Mouse (Mus musculus) forebrain, embryonic 13.5 days (tissue): ENCODE data around the gene Ccdc57. TPM values are rescaled to one million over a fixed set of nuclear protein-coding genes. Genes with fewer than 3 reads are reported as not detected.

Experiments used
- ATAC-seq: fragments of 200-750 bp; cut with Nextera tagmentation; 2 replicates; pipeline ENCODE4 v1.8.0; 2017
- H3K27ac ChIP-seq: fragments of 300-500 bp; sonication (generic); 2 replicates; pipeline ENCODE4 v1.5.1; 2015; ENCODE audit warnings: inconsistent platforms, mild to moderate bottlenecking, moderate library complexity
- H3K27me3 ChIP-seq: fragments of 300-500 bp; sonication (generic); 2 replicates; pipeline ENCODE4 v1.6.1; 2015; ENCODE audit warnings: mild to moderate bottlenecking, inconsistent platforms
- H3K36me3 ChIP-seq: fragments of 300-500 bp; sonication (generic); 2 replicates; pipeline ENCODE4 v1.6.1; 2015; ENCODE audit warnings: mild to moderate bottlenecking, inconsistent platforms; ENCODE audit not compliant: poor library complexity, severe bottlenecking
- H3K4me1 ChIP-seq: fragments of 300-500 bp; sonication (generic); 2 replicates; pipeline ENCODE4 v1.6.1; 2015; ENCODE audit warnings: inconsistent platforms
- H3K4me2 ChIP-seq: fragments of 300-500 bp; sonication (generic); 2 replicates; pipeline ENCODE4 v1.6.1; 2015; ENCODE audit warnings: inconsistent platforms, mild to moderate bottlenecking, moderate library complexity
- H3K4me3 ChIP-seq: fragments of 300-500 bp; sonication (generic); 2 replicates; pipeline ENCODE4 v1.5.1; 2015; ENCODE audit warnings: mild to moderate bottlenecking, inconsistent platforms
- H3K9ac ChIP-seq: fragments of 300-500 bp; sonication (generic); 2 replicates; pipeline ENCODE4 v1.6.1; 2015; ENCODE audit warnings: mild to moderate bottlenecking, inconsistent platforms
- H3K9me3 ChIP-seq: fragments of 300-500 bp; sonication (generic); replicated peaks from 2 replicates; pipeline ENCODE4 v1.6.1; 2016; ENCODE audit warnings: inconsistent platforms
- WGBS: fragments of 180-500 bp; shearing (Covaris S2); methylation state at CpG from one replicate; pipeline ENCODE4 v1.1.7; 2015; 5-methylcytosine and 5-hydroxymethylcytosine counted together
- polyA plus RNA-seq: library from polyadenylated mRNA; unstranded; fragments of >200 nt; fragmentation: Nextera tagmentation; extraction: Ambion mirVana; gene quantifications from 2 replicates; pipeline ENCODE4 v1.2.1, GENCODE M21; 2015

Gene Ccdc57
- polyA plus RNA-seq, 1 experiment from 2014 or later, result 5.6 TPM

DNA sequence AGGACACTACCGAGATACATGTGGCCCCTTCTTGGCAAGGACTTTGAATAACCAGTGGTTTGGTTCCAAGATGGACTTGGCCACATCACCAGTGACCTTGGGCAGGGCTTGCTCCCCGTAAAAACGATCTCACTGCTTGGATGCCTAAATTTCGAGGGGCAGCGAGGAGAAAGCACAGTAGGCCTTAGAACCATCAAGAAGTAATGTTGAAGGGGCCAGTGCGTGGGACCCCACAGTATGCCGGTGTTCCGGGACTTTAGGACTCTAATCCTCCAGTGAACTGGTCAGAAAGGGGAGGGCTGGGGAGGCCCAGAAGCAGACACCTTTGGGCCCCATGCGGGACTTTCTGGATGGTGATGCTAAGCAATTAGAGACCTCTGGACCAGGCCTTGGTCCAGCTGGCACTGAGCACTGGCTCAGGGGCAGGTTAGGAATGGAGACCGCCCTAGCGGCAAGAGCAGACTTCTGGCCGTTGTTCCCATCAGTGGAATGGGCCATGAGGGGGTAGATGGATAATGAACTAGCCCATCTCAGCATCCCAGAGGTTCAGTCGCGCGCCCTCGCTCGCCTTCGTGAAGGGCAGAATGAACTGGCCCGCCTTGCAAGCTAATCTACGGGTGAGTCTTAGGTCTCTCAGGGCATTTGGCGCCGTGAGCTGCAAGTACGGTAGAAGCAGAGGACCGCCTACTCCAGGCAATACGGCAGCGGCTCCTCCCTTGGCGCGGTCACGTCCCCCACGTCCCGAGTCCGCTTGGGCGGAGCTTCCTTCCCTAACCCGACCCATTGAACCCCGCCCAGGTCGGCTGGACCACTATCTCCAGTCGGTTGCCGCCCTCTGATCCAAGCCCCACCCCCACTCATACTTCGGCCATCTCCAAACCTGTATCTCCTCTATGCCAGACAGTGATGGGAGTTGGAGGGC is 17.9 kb upstream of the Ccdc57 start:
- Histone ChIP-seq H3K27ac (peak overlapping the region; percentile 44), H3K4me1 (peaks cover 39% of the 10 kb centered on the region), H3K36me3 (peaks cover 8% of the 10 kb centered on the region), H3K4me3 (peak overlapping the region; percentile 49), H3K9ac (peak overlapping the region; percentile 58), H3K9me3 (no peaks in the 10 kb centered on the region), H3K4me2 (peak overlapping the region; percentile 70), H3K27me3 (peaks cover 34% of the 10 kb centered on the region)
- peak; percentile 84 for ATAC-seq
- WGBS, result under 1% methylated on average over 39 of the region's 39 CpGs

DNA sequence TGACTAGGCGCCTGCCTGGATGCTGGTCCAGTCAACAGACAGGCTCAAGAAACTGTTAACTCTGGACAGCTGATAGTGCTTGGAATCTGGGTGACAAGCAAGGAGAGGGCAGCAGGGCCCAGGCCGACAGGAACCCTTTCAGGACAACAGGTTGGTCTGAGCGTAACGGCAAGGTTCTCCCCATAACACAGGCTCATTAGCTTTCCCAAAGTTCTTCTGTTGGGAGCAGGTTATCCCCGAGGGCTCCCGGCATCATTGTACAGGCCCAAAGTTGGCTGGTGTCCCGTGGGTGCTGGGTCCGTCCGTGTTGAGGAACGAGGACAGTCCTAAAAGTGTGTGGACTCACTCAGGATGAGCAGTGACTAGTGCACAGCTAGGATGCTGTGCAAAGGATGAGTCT is 17.2 kb upstream of the Ccdc57 start:
- no peak overlapping the region for H3K9ac ChIP-seq
- H3K4me3 ChIP-seq, result peak overlapping the region; percentile 49
- H3K27ac ChIP-seq, result no peak overlapping the region
- peaks cover 34% of the 10 kb centered on the region for H3K27me3 ChIP-seq
- peaks cover 39% of the 10 kb centered on the region for H3K4me1 ChIP-seq
- peak overlapping the region; percentile 70 for H3K4me2 ChIP-seq
- no peak for ATAC-seq
- no peaks in the 10 kb centered on the region for H3K9me3 ChIP-seq
- WGBS, result 8% methylated on average over 10 of the region's 10 CpGs
- peaks cover 1% of the 10 kb centered on the region for H3K36me3 ChIP-seq

DNA sequence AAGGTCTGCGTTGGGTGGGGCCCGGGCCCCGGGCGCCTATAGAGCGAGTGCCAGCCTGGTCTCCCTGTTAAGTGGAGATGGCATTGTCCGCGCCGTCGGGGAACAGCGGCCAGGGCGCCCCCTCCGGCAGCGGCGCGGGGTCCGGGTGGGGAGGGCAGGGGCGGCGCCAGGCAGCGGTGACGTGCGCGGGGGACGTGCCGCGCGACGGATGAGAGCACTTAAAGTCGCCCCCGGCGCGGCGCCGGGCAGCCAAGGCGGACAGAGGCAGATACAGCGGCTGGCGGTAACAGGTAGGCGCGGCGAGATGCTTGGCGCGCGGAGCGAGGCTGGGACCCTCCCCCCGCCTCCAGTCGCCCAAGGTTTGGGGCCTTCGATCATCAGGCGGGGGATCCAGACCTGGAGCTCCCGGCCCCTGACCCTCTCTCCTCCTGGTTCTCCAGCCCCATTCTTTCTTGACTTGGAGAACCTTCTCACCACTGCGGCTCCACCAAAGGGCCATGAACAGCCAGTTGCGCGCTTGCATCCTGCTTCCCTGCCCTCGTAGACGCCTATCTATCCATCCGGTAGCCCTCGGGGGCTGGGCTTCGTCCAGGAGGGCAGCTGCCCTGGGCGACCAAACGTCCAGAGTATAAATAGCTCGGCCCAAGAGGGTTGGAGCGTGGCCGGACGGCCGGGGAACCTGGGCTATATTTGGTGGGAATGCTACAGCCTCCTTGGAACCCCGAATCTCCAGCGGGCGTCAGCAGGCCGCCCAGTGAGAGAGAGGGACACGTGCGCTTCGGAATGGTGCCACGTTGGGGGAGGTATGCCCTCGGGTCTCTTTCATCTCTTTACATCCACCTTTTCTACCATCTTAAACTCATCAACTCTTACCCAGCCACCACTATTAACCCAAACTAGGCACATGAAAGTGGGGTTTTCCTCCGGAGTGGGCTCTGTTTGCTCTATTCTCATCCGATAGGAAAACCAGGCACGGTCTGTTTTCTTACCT is 16.5 kb upstream of the Ccdc57 start:
- peaks cover 39% of the 10 kb centered on the region for H3K4me1 ChIP-seq
- H3K4me3 ChIP-seq, result peak overlapping the region; percentile 49
- peak overlapping the region; percentile 70 for H3K4me2 ChIP-seq
- WGBS, result 1% methylated on average over 72 of the region's 75 CpGs
- peak overlapping the region; percentile 62 for H3K9ac ChIP-seq
- peaks cover 34% of the 10 kb centered on the region for H3K27me3 ChIP-seq
- no peak overlapping the region for H3K27ac ChIP-seq
- no peaks in the 10 kb centered on the region; the same call in 1 of the 2 replicates for H3K36me3 ChIP-seq
- ATAC-seq, result no peak
- no peaks in the 10 kb centered on the region for H3K9me3 ChIP-seq

DNA sequence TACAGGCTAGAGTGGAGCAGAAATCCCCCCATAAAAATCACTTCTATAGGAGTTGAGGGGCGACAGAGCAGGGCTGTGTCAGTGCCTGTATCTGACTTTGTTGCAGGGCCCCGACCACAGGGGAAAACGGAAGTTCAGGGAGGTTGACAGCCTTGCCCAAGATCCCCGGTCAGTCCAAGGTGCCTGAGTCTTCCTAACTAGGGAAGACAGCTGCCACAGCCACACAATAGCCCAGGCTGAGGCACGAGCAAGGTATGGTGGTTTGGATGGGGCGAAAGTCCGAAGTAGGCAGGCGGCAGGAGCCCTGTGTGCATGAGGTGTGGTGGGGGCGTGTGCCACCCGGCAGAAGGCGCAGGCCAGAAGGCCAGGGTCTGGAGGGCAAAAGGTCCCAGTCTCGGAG is 15.7 kb upstream of the Ccdc57 start, which contains the start of gene Slc16a3:
TSS of gene Slc16a3 (plus strand) at position 153 of the 400 bp plus-strand sequence.
- no peaks in the 10 kb centered on the region for H3K9me3 ChIP-seq
- peak within 1 kb of the TSS; percentile 70 for H3K4me2 ChIP-seq
- H3K27me3 ChIP-seq, result peaks cover 34% of the 10 kb centered on the region
- no peak within 1 kb of the TSS for H3K27ac ChIP-seq
- 38% methylated on average over 12 of the region's 12 CpGs for WGBS
- H3K4me1 ChIP-seq, result peaks cover 39% of the 10 kb centered on the region
- H3K4me3 ChIP-seq, result peak within 1 kb of the TSS; percentile 49
- no peaks in the 10 kb centered on the region for H3K36me3 ChIP-seq
- ATAC-seq, result no peak
- peak within 1 kb of the TSS; percentile 62 for H3K9ac ChIP-seq

DNA sequence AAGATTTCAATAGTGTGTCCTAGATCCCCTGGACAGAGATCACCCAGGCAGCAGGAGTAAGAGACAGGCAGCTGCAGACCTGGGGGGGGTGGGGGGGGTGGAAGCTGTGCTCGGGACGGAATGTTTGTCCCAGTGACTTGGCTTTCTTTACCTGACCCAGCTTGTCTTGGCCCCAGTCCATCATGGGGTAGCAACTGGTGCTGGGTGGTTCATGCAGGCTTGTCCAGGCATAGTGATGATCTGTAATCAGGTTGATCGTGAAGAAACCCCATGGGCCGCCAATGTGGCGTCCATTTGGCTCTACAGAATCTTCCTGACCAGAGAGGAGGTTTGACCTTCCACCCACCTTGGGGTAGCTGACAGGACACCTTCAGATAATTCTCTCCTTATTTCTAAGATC is 13.3 kb upstream of the Ccdc57 start:
- Histone ChIP-seq H3K36me3 (no peaks in the 10 kb centered on the region), H3K9me3 (no peaks in the 10 kb centered on the region), H3K27me3 (peaks cover 34% of the 10 kb centered on the region), H3K4me1 (peaks cover 25% of the 10 kb centered on the region), H3K4me2 (no peak overlapping the region), H3K27ac (no peak overlapping the region), H3K4me3 (no peak overlapping the region), H3K9ac (no peak overlapping the region)
- no peak for ATAC-seq
- 94% methylated on average over 5 of the region's 5 CpGs for WGBS

DNA sequence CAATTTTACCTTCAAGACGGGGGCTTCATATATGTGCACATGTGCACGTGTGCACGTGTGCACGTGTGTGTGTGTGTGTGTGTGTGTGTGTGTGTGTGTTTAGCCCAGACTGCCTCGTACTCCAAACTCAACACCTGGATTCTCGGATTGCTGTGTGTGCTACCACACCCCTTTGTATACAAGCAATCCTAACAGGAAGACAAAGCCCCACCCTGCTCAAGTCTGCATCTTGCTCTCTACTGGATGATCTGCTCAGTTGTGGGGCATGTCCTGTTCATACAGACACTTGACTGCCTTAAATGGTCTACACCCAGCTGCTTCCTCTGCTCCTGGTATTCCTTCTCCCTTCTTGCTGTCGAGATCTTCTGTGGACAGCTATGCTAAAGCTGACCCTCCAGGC is 12.6 kb upstream of the Ccdc57 start:
- H3K27me3 ChIP-seq, result peaks cover 32% of the 10 kb centered on the region
- ATAC-seq, result no peak
- no peak overlapping the region for H3K9ac ChIP-seq
- H3K36me3 ChIP-seq, result no peaks in the 10 kb centered on the region
- no peaks in the 10 kb centered on the region for H3K9me3 ChIP-seq
- H3K27ac ChIP-seq, result no peak overlapping the region
- 84% methylated on average over 7 of the region's 7 CpGs for WGBS
- H3K4me3 ChIP-seq, result no peak overlapping the region
- no peak overlapping the region for H3K4me2 ChIP-seq
- peaks cover 19% of the 10 kb centered on the region for H3K4me1 ChIP-seq

DNA sequence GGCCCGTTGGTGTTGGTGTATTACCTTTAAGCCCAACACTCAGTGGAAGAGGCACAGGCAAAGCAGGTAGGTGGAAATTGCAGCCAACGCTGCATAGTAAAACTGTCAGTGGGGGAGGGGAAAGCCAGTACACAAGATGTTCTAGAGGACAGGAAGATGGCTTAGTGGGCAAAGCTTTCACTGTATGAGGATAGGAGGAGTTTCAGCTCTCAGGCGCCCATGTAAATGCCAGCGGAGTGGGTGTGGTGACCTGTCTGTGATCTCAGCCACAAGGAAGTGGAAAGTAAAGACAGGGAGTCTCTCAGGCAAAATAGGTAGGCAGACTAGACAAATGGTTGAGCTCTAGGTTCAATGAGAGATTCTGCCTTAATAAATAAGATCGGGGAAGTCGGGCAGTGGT is 8.3 kb upstream of the Ccdc57 start:
- H3K4me3 ChIP-seq, result no peak overlapping the region
- 89% methylated on average over 6 of the region's 6 CpGs for WGBS
- H3K27ac ChIP-seq, result no peak overlapping the region
- no peaks in the 10 kb centered on the region for H3K9me3 ChIP-seq
- H3K9ac ChIP-seq, result no peak overlapping the region
- H3K4me1 ChIP-seq, result no peaks in the 10 kb centered on the region
- H3K36me3 ChIP-seq, result no peaks in the 10 kb centered on the region
- no peak for ATAC-seq
- no peak overlapping the region for H3K4me2 ChIP-seq
- H3K27me3 ChIP-seq, result no peaks in the 10 kb centered on the region

DNA sequence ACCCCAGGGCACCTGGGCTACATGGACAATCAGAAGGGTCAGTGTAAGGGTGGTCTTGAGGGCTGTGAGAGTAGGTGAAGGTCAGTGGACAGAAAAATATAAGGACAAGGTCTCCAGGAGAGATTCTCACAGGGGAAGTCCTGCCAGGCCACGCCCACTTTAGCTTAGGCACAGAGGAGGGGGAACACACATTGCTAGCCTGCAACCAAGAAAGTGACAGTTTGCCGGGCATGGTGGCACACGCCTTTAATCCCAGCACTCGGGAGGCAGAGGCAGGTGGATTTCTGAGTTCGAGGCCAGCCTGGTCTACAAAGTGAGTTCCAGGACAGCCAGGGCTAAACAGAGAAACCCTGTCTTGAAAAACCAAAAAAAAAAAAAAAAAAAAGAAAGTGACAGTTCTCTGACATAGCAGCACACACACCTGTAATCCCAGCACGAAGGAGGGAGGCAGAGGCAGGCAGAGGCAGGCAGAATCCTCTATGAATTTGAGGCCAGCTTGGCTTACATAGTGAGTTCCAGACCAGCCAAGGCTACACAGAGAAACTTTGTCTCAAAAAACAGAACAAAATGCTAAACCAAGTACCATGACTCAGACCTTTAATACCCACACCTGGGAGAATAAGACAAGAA is 7.2 kb upstream of the Ccdc57 start:
- no peak overlapping the region for H3K4me2 ChIP-seq
- no peak overlapping the region for H3K9ac ChIP-seq
- H3K4me1 ChIP-seq, result no peaks in the 10 kb centered on the region
- H3K36me3 ChIP-seq, result no peaks in the 10 kb centered on the region
- H3K9me3 ChIP-seq, result no peaks in the 10 kb centered on the region
- no peak for ATAC-seq
- WGBS, result 68% methylated on average over 6 of the region's 6 CpGs
- no peak overlapping the region for H3K27ac ChIP-seq
- H3K27me3 ChIP-seq, result no peaks in the 10 kb centered on the region
- no peak overlapping the region for H3K4me3 ChIP-seq

DNA sequence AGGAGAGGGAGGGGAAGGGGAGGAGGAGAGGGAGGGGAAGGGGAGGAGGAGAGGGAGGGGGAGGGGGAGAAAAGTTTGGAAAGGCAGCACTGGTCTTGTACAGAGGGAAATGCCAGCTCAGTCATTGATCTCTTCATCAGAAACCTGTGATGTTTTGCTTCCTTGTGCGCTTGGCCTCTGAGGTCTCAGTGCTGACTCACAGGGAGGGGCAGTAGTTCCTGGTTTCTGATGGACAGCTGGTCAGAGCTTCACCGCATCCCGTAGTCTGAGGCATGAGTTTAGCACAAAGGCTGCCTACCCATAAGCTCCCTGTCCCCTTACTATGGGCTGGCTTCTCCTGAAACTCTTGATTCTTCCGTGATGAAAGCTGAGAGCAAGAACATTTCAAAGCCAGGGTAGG is 6.1 kb upstream of the Ccdc57 start:
- H3K4me2 ChIP-seq, result no peak overlapping the region
- H3K27ac ChIP-seq, result no peak overlapping the region
- no peaks in the 10 kb centered on the region for H3K27me3 ChIP-seq
- H3K4me1 ChIP-seq, result no peaks in the 10 kb centered on the region
- 64% methylated on average over 4 of the region's 4 CpGs for WGBS
- no peak overlapping the region for H3K4me3 ChIP-seq
- H3K9ac ChIP-seq, result no peak overlapping the region
- H3K9me3 ChIP-seq, result no peaks in the 10 kb centered on the region
- no peaks in the 10 kb centered on the region for H3K36me3 ChIP-seq
- no peak for ATAC-seq

DNA sequence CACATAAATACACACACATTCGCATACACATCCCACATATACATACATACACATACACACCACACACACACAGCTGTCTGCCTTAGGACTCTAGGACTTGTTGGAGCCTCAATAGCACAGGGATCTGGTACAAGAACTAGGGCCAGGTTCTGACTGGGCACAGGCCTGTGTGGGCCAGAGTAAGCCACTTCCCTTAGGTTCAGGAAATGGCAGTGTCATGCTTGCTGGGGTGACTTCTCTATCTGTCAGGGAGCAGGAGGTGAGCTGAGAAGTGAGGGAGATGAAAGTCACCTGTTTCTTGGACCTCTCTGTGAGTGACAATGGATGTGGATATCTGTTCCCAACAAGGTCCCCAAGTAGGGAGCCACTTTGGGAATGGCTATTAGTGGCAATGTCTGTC is 5.3 kb upstream of the Ccdc57 start:
- Histone ChIP-seq H3K27me3 (no peaks in the 10 kb centered on the region), H3K4me2 (no peak overlapping the region), H3K4me1 (no peaks in the 10 kb centered on the region), H3K4me3 (no peak overlapping the region), H3K9me3 (no peaks in the 10 kb centered on the region), H3K9ac (no peak overlapping the region), H3K36me3 (no peaks in the 10 kb centered on the region), H3K27ac (no peak overlapping the region)
- WGBS, result 100% methylated on average over 1 of the region's 1 CpGs
- ATAC-seq, result no peak

DNA sequence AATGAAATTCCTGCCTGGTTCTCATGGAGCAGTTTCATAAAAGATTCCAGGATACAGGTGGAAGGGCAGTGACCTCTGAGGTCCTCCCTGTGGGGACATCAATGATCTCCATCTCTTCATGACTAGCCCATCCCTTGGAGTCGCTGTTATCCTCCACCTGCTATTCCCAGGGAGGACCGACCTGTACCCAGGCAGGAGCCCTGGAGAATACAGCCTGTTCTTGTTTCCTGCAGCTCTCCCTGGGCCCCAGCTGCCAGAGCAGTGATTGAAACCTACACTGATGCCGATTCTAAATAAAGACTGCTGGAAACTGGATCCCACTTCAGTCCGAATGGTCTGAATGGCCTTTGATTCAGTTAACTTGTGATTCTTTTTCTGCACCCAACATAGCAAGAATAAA is 1.2 kb downstream of the Ccdc57 start:
- Histone ChIP-seq H3K9ac (no peak overlapping the region), H3K27me3 (no peaks in the 10 kb centered on the region), H3K9me3 (no peaks in the 10 kb centered on the region), H3K36me3 (no peaks in the 10 kb centered on the region), H3K27ac (no peak overlapping the region), H3K4me2 (no peak overlapping the region), H3K4me1 (0 out of 2 replicates have a peak, but pooled peaks cover 5% of the 10 kb centered on the region), H3K4me3 (no peak overlapping the region)
- WGBS, result 90% methylated on average over 4 of the region's 4 CpGs
- no peak for ATAC-seq
